Mouse (Mus musculus) liver, adult (tissue): ENCODE data around the gene Srpk2.

ENCODE experiments used
- GATA4 ChIP-seq: IDR thresholded peaks from 2 replicates; pipeline ENCODE4 v1.6.1; 2014; ENCODE audit warnings: mild to moderate bottlenecking, low read length; ENCODE audit not compliant: insufficient replicate concordance

The Srpk2 gene

DNA sequence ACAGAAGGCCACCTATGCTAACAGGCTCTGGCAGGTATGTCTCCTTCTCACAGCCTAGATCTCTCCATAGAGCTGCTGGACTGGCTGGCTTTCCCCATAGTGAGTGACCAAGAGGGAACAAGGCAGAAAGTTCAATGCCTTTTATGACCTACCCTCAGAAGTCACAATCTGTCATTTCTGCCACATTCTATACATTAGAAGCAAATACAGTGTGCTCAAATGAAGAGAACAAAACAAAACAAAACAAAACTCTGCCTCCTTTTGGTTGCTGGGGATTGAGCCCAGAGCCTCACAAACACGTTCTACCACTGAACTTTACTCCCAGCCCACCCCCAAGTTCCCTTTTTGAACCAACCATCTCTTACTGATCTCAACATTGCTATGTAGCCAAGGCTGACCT lies at the start of gene Srpk2:
Gene Srpk2 (minus strand): TSS at position 101 of the 400 bp plus-strand sequence.
- no peak for TF ChIP-seq GATA4

GRCm38 (mm10) chr5:23721956-23722355 lies 37.5 kb upstream of the Srpk2 start:
- no peak for TF ChIP-seq GATA4

DNA sequence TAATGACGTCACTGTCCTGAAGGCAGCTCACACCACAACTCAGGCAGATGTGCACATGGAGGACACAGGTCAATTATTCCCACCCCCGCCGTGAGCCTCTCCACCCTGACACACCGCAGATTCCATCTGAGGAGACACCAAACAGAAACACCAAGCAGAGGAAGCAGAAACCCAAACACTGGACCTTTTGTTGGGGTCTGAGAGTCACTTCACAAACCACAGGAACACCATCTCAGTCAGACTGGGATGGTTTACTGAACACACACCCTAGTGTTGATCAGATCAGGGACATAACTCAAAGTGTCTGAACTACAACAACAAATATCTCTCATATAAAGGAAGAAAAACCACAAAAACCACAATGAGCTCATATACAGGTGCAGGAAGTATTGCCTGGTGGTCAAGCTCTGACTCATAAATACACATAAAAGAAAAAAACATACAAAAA lies 34.5 kb upstream of the Srpk2 start:
- no peak for TF ChIP-seq GATA4

DNA sequence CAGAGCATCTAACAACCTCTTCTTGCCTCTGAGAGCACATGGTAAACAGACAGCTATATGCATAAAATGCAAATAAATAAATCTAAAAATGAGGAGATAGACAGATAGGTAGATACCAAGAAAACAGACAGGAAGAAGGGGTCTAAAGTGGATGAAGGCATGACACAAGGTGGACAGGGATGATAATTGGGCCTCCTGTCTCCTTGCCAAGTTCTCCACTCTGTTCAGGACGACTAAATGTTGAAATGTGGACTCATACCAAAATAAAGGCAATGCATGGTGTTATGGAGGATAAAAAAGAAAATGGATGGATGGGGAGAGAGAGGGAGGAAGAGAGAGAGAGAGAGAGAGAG lies 33.7 kb upstream of the Srpk2 start:
- TF ChIP-seq GATA4: no peak

DNA sequence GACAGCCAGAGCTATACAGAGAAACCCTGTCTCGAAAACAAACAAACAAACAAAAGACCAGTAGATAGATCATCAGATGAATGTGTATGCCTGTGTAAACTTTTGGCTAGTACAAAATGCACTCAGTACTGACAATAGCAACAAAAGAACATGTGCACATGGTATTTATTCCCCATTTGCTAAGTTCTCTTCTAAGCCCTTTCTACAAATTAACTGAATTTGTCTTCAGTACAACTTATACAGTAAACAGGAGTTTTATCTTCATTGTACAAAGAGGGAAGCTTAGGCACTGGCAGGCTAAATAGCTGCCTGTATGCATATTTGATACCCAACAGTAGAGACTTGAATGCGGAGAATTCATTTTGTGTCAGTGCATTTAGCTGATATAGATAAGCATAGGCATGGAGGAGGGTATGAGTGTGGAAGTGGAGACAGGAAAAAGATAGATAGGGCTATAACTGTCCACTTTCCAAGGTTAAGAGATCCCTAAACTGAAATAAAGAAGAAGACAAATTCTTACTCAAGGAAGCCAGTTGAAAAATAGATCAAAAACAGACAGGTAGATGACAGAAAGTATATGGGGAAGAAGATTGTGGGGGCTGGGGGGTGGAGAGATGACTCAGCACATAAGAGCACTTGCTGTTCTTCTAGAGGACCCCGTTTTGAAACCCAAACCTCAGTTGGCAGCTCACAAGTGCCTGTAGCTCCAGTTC lies 33.2 kb upstream of the Srpk2 start:
- no peak for TF ChIP-seq GATA4

DNA sequence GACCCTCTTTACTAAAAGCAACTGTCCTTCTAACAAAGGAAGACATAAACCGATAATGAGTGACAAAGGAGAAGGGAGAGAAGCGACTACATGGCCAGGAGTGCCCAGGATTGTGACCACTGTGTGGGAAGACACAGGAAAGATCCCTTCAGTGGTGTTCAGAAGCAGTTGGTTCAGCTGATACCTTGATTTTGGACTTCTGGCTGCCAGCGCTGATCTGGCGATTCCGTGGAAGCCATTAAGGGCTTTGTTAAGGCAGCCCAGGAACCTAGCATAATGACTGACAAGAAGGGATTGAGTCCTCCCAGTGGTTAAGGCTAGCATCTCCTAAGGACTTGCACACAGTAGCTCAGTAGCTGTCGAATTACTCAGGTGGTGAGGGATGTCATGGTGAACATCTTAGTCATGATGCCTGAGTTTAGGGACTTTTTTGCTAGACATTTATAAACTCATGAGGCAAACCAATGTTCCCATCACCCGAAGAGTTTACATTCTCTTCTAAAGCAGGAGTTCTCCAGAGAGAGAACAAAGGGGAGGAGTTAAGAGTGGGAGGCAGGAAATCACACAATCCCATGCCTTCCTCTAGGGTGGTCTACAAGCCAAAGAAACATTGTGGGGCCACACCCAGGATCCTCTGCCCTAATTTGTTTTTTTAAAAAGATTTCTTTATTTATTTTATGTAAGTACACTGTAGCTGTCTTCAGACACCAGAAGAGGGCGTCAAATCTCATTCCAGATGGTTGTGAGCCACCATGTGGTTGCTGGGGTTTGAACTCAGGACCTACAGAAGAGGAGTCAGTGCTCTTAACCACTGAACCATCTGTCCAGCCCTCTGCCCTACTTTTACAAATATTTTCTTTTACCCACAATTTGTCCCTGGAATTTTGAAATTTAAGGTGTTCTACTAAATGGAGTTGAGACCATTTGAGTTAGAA lies 29.3 kb upstream of the Srpk2 start:
- TF ChIP-seq GATA4: no peak

DNA sequence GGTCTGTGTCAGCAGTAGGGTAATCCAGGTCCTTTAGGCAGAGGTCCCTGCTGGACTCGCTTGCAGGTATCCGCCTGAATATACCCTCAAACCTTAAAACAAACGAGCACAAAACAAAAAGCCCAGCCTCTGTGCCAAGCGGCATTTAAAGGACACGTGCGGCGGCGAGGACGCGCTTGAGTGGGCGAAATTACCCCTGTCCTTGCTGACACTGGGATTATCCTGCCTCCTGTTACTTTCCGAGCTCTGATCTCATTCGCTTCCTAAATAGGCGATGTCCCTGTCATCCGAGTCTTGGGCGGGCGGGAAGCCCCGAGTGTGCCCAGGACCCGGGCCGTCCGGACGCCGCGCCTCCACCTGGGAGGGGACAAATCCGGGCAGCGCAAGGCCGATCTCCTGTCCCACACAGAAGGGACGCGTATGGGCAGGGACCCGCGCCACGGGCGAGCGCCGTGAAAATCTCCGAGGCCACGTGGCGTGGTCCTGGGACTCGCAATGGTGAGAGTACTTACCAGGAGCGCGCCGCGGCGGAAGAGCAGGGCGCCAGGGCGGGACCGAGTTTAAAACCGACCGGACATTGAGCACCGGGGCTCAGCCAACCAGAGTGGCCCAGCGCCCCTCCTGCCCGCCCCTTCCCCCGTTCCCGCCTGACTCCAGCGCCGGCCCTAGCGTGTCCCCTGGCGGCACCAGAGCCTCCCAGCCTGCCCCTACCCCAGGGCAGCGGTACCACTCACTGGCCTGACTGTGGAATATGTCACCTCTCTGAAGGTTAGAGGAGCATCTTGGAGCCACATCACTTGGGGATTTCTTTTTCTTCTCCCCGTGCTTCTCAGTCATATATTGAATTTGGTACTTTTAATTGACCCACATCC lies 27.9 kb upstream of the Srpk2 start:
- no peak for TF ChIP-seq GATA4

- TF ChIP-seq GATA4: no peak
Measured at GRCm38 (mm10) chr5:23711244-23711643, 26.8 kb upstream of the Srpk2 start.

GRCm38 (mm10) chr5:23709661-23710060 lies 25.2 kb upstream of the Srpk2 start:
- no peak for TF ChIP-seq GATA4

DNA sequence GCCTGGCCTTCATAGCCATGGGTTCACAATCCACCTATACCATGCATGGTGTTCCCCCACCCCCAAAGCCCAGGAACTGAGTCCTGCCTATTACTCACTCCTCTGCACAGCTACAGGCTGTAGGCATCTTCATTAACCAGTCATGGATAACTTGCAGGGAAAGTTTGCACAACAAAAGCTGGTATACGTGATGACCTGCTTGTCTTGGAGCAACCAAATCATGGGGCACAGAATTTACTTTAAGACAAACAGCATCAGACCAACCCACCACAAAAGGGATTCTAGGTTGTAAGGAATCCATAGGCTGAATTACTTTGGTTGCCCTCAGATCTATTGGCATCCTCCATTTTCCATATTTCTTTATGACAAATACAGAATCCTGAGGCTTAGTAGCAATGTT lies 13.0 kb upstream of the Srpk2 start:
- no peak for TF ChIP-seq GATA4

- no peak for TF ChIP-seq GATA4
Measured at GRCm38 (mm10) chr5:23683431-23683830, 986 bp downstream of the Srpk2 start.

DNA sequence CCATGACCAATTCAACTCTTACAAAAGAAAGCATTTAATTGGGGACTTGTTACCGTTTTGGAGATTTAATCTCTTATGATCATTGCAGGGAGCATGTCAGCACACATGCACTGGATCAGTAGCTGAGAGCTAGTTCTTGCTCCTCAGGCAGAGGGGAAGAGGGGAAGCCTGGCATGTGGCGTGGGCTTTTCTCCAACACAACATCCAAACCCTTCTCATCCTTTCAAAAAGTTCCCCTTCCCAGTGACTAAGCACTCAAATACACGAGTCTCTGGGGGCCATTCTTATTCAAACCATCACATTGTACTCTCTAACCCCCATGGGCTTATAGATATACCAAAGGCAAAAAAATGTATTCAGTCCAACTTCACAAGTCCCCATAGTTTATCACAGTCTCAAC lies 5.4 kb downstream of the Srpk2 start:
- no peak for TF ChIP-seq GATA4

- TF ChIP-seq GATA4: no peak
Measured at GRCm38 (mm10) chr5:23677883-23678282, 6.5 kb downstream of the Srpk2 start.

DNA sequence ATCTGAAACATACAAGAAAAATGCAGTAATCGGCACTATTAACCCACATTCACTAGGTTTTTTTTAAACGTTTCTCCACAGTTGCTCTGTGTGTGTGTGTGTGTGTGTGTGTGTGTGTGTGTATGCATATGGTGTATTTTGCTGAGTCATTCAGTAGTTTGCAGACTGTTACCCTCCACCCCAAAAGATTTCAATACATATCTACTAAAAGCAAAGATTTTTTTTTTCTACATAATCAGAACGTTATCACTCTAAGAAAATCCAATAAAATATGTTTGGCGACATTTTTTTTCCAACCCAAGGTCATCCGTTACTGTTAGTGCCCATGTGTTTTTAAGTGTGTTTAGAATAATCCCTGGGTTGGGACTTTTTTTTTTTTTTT lies 7.4 kb downstream of the Srpk2 start:
- no peak for TF ChIP-seq GATA4

DNA sequence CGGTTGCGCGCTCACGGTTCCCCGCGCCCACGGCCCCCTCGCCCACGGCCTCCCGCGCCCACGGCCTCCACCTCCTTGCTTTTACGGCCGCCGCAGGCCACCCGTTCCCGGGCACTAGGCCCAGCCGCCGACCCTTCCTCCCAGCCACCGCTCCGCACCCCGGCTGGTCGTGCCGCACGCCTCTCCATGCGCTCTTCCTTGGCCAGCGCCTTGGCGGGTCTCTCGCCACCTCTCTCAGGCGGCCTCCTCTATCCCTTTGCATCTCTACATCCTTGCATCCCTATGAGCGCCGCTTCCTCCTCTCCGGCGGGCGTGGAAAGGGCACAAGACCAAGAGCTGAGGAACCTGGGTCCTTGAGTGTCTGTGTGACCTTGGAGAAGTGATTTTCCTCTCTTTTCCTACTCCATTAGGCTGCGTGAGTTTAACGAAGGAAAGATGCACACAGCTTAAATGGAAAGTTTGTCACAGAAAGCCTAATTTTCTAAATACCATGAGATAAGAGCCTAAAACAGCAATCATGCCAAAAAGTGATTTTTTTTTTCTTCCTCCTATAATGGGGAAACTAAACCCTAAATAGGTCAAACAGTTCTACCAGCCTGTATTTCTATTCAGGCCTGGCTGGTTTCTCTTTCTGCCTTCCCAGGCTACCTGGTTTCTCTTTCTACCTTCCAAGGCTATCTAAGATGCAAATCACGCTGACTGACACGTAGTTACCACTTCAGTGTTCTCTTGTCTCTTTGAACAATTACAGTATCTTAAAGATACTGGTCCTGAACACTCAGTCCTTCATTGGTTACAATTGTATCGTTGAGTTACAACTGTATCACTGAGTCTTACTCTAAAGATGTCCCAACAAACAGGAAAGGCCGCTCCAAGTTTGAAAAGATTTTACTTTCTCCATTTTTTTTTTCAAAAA lies 8.0 kb downstream of the Srpk2 start:
- TF ChIP-seq GATA4: no peak
